Mouse (Mus musculus) cortical plate, adult 2 months (tissue): ENCODE measurements around the gene Trim71. TPM values are rescaled to one million over a fixed set of nuclear protein-coding genes. Genes with fewer than 3 reads are reported as not detected.

ENCODE experiments used
- H3K27ac ChIP-seq: fragments of 200-500 bp; 2 replicates; pipeline ENCODE4 v1.5.1; 2012; ENCODE audit warnings: low read length, control low read depth, inconsistent platforms; ENCODE audit not compliant: insufficient read depth
- H3K4me1 ChIP-seq: fragments of 200-500 bp; 2 replicates; pipeline ENCODE4 v1.6.1; 2011; ENCODE audit warnings: low read length; ENCODE audit not compliant: control insufficient read depth, insufficient read depth
- H3K4me3 ChIP-seq: fragments of 200-500 bp; 2 replicates; pipeline ENCODE4 v1.5.1; 2011; ENCODE audit warnings: mild to moderate bottlenecking, low read length, control low read depth; ENCODE audit not compliant: insufficient read depth
- CTCF ChIP-seq: fragments of 200-500 bp; IDR thresholded peaks from 2 replicates; pipeline ENCODE4 v1.5.1; 2011; ENCODE audit warnings: mild to moderate bottlenecking, control low read depth, low read length; ENCODE audit not compliant: insufficient read depth; ENCODE audit errors: extremely low read depth
- POLR2A ChIP-seq: fragments of 200-500 bp; IDR thresholded peaks from 2 replicates; pipeline ENCODE4 v1.6.1; 2011; ENCODE audit warnings: mild to moderate bottlenecking, low read length, control low read depth; ENCODE audit not compliant: insufficient read depth; ENCODE audit errors: extremely low read depth
- polyA plus RNA-seq: library from polyadenylated mRNA; depleted of rRNA; stranded (reverse); fragments of >200 nt; gene quantifications from 2 replicates; pipeline ENCODE4 v1.2.3, GENCODE M21; 2012

Trim71 gene
- polyA plus RNA-seq, 1 experiment, result 0.27 TPM

DNA sequence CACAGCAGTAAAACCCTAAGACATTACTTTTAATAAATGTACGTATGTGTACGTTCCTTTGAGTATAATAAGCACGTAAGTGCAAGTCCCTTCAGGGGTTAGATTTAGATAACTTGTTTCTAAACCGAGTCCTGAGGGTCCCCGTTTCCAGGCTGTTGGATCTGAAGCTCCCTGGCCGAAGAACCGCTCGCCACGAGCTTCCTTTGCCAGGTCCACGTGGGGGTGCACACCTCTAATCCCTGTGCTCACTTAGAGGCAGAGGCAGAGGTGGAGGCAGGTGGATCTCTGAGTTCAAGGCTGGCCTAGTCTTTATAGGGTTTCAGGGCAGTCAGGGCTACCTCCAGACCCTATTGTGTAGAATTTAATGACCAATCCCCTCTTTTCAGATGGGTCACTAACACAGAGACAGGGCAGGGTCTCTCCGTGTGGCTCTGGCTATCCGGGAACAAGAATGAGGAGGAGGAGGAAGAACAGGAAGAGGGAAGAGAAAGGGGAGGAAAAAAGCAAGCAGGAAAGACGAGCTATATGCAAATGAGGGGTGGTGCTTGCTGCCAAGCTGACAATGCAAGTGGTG lies 46.2 kb downstream of the Trim71 start:
- Histone ChIP-seq H3K27ac (no peak overlapping the region), H3K4me1 (no peaks in the 10 kb centered on the region), H3K4me3 (no peak overlapping the region)
- no peak for TF ChIP-seq CTCF

DNA sequence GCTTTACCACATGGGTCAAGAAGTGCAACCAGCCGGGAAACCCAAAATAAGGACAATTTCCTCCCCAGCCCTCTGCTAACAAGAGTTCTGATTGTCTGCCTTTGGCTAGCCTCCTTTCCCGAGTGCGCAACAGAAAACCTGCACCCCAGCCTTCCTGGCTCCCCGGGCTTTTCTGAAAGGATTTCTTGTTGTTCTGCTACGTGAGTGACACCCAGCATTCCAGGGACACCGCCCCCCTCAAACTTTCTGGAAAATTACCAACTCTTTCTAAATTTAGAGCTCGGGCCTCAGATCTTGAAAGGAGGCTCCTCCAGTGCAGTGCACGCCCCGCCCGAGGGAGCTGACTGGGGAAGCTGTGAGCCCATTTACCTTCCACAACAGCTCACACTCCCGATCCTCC lies 48.8 kb downstream of the Trim71 start, which contains the start of gene C130032M10Rik:
C130032M10Rik (plus strand) TSS at position 334 of the 400 bp plus-strand sequence.
- H3K4me1 ChIP-seq, result no peaks in the 10 kb centered on the region
- H3K27ac ChIP-seq, result no peak within 1 kb of the TSS
- TF ChIP-seq CTCF (no peak), POLR2A (no peak)
- H3K4me3 ChIP-seq, result no peak within 1 kb of the TSS

DNA sequence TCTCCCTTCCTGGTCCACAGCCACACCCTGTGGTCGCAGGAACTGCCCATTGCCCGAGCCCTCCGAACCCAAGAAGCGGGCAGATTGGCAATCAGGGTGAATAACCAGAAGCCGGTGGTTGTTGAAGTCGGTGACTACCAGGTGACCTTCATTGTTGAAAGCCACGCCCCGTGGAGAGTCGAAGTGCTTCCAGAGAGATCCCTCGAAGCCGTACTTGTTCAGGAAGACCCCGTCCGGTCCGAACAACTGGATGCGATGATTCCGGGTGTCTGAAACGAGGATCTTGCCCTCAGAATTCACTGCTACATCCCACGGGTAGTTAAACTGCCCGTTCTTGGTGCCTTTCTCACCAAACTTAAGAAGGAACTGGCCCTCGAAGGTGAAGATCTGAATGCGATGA lies 51.3 kb downstream of the Trim71 start:
- no peak for TF ChIP-seq CTCF
- no peak overlapping the region for H3K27ac ChIP-seq
- no peak overlapping the region for H3K4me3 ChIP-seq
- H3K4me1 ChIP-seq, result no peaks in the 10 kb centered on the region

DNA sequence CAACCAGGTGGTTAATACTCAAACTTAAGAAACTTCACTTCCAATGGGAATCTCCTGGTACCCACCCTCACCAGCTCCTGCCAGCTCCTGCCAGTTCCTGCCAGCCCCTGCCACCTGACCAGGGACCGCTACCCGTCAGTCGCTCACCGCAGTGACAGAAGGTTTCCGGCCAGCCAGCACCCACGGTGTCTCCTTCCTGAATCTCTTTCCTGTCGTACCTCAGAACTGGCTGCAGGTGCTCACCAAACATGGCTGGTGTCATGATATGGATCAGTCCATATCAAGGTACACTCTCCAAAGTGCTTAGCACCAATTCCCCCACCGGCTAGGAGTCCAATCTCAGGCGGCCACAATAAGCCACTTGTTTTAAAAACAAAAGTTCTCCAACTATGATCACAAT lies 54.4 kb downstream of the Trim71 start:
- H3K4me1 ChIP-seq, result no peaks in the 10 kb centered on the region
- TF ChIP-seq POLR2A (no peak), CTCF (no peak)

DNA sequence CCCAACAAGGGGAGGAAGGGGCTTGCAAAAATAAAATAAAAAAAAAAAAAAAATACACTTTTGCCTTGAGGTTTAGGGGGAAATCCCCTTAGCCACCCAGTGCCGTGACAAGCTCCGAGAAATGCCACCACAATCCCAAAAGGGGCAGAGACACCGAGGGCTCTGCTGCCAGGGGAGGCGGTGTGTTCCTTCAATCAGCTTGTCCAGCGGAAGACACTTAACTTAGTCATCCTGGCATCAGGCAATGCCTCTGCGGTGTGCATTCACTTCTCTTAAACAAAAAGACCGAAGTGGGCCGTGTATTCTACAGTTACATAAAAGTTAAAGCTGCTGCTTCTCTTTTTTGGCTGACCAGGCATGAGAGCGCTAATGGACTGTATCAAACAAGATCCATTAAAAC lies 56.7 kb downstream of the Trim71 start:
- Histone ChIP-seq H3K4me1 (no peaks in the 10 kb centered on the region), H3K4me3 (no peak overlapping the region), H3K27ac (no peak overlapping the region)
- TF ChIP-seq CTCF, result no peak
- no peak for TF ChIP-seq POLR2A

More for the DNA sequence above, 54.4 kb downstream of the Trim71 start:
- Histone ChIP-seq H3K27ac (no peak overlapping the region), H3K4me3 (no peak overlapping the region)

DNA sequence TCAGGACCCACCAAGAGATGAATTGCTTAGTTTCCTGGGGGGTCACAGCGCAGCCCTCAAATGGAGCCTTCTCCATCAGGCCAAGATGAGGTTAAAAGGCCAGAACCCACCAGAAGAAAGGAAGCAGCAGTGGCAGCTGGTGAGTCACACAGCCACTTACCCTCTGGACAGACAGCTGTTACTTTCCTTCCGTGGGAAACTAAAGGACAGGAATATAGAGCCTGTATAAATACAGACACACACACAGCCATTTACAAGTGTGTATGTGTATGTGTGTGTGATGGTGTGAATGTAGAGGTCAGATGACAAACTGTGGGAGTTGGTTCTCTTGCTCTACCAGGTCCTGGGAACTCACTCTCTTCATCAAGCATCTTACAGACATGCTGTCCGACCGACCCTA lies 57.6 kb downstream of the Trim71 start:
- H3K4me3 ChIP-seq, result no peak overlapping the region
- no peaks in the 10 kb centered on the region for H3K4me1 ChIP-seq
- no peak overlapping the region for H3K27ac ChIP-seq
- no peak for TF ChIP-seq CTCF
- no peak for TF ChIP-seq POLR2A

DNA sequence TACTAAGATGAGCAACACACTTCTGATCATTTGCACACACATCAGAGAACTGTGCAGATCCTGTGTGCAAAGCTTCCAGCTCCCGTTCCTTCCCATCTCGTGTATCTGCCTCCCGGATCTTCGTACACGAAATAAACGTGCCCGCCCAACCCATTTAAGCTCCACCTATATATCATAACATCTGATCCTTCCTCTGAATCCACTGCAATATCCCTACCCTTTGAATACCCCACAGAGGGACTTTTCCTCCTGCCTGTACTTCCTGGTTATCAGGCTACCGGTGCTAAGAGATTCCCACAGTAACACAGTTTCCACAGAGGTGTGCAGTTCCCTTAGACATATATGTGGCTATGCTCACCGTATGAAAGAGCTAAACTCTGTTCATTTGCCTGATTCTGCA lies 59.4 kb downstream of the Trim71 start, which contains the start of gene Ccr4:
Ccr4 (minus strand) TSS at position 101 of the 400 bp plus-strand sequence.
- TF ChIP-seq CTCF (no peak), POLR2A (no peak)
- Histone ChIP-seq H3K4me3 (no peak within 1 kb of the TSS), H3K4me1 (no peaks in the 10 kb centered on the region), H3K27ac (no peak within 1 kb of the TSS)

DNA sequence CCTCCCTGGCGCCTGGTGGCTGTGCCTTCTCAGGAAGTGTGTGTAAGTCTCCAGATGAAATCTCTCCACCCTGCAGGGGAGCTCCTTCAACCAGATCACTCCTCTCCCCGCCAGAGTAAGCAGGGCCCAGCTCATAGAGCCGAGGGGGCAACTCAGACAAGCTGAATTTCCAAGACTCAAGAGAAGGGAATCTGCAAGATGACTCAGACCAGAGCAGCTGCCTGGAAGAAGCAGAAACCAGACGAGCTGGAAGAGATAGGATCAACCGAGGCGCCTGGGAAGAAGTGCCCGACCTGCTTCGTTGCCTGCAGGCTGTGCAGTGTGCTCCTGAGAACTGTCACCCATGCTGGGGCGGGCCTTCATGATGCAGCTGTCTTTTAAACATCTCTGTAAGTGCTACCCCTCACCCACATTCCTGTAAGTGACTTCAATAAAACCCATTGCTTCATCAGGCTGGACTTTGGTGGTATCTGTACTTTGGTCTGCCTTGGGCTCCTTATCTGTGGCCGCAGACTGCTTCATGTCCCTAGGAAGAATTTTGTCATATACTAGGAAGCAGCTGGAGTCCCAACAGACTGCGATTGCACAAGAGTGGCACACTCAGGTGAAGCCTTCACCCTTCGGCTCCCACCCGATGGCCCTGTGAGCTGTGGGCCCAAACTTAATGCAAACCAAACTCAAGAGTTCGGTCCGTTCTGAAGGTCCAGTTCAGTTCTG lies 61.3 kb downstream of the Trim71 start:
- Histone ChIP-seq H3K4me1 (no peaks in the 10 kb centered on the region), H3K4me3 (no peak overlapping the region), H3K27ac (no peak overlapping the region)
- no peak for TF ChIP-seq CTCF
- TF ChIP-seq POLR2A, result no peak

DNA sequence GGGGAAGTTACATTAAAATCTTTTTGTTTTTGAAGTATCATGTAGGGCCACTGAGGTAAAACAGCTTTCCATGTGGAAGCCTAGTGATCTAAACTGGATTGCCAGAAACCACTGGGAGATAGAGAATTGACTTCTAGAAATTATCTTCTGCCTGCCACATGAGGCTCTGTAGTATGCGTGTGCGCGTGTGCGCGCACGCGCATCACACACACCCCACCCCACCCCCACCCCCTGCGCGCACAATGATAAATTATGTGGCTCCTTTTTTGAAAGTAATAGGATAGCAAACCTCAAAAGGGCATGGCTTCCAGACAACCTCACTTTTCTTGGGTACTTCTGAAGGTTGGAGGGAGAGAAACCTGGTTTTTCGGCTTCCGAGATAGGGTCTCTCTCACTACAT lies 62.3 kb downstream of the Trim71 start:
- Histone ChIP-seq H3K4me3 (no peak overlapping the region), H3K27ac (no peak overlapping the region), H3K4me1 (no peaks in the 10 kb centered on the region)
- TF ChIP-seq CTCF (no peak), POLR2A (no peak)

DNA sequence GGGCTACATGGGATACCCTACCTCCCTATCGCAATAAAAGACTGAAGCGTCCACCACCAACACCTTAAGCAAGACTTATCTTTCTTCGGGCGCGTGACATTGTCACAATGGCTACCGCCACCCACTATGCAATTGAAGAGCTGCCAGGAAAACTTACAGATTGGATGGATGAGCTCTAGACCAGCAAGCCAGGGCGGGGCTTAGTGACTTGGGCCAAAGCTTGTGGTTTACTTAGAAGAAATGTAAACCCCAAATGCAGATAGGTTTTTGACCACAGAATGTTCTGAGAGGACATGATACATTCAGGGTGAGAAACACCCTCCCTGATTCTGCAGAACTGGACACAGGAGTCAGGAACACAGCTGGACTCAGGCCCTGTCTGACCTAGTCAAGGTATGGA lies 63.1 kb downstream of the Trim71 start:
- Histone ChIP-seq H3K4me1 (no peaks in the 10 kb centered on the region), H3K27ac (no peak overlapping the region), H3K4me3 (no peak overlapping the region)
- TF ChIP-seq POLR2A, result no peak
